Mouse (Mus musculus) CH12.LX (cell line): ENCODE measurements around the gene Tas2r130. TPM values are rescaled to one million over a fixed set of nuclear protein-coding genes. Genes with fewer than 3 reads are reported as not detected.
"Not testable (repeated sequence)": the region's sequence is repeated elsewhere in the genome, so short reads cannot be mapped to it uniquely, and the experiment has no call there.

Experiments
- DNase-seq: peaks from one replicate; pipeline ENCODE4 v3.0.0-alpha.2; 2013; ENCODE audit errors: extremely low read depth
- H3K27ac ChIP-seq: 2 replicates; pipeline ENCODE4 v1.5.1; 2012; ENCODE audit warnings: low read depth, mild to moderate bottlenecking, control low read depth, moderate library complexity; ENCODE audit not compliant: insufficient read depth
- H3K27me3 ChIP-seq: replicated peaks from 2 replicates; pipeline ENCODE3; 2012; ENCODE audit warnings: inconsistent platforms
- H3K36me3 ChIP-seq, 2 experiments: replicated peaks in 1 of 2; 2 replicates each; pipeline versions ENCODE3 to v1.6.1; 2012; ENCODE audit warnings: inconsistent platforms in 1 of 2, low read length in 1 of 2, mild to moderate bottlenecking in 1 of 2, mixed read lengths in 1 of 2, moderate library complexity in 1 of 2; ENCODE audit not compliant: control insufficient read depth in 1 of 2, insufficient read depth in 1 of 2
- H3K4me1 ChIP-seq, 2 experiments: 2 replicates each; pipeline ENCODE4 v1.6.1; 2012; ENCODE audit warnings: inconsistent platforms in 1 of 2, moderate library complexity in 1 of 2; ENCODE audit not compliant: insufficient read depth in 2 of 2, control insufficient read depth in 1 of 2
- H3K4me2 ChIP-seq: 2 replicates; pipeline ENCODE4 v1.6.1; 2012; ENCODE audit warnings: low read depth, mild to moderate bottlenecking, control low read depth; ENCODE audit not compliant: poor library complexity, insufficient read depth, severe bottlenecking
- H3K4me3 ChIP-seq, 3 experiments: fragments of 150-350 bp in 1 of 3; sonication (generic) in 1 of 3; replicated peaks in 1 of 3; 2 replicates each; pipeline versions ENCODE3 to v1.5.1; 2011 to 2012; ENCODE audit warnings: low read depth in 2 of 3, low read length in 2 of 3, mild to moderate bottlenecking in 2 of 3, moderate library complexity in 2 of 3, control low read depth in 1 of 3, improper control_type of control experiment in 1 of 3, inconsistent platforms in 1 of 3, mixed read lengths in 1 of 3; ENCODE audit not compliant: poor library complexity in 1 of 3
- H3K79me2 ChIP-seq: replicated peaks from 2 replicates; pipeline ENCODE4 v1.6.1; 2012; ENCODE audit warnings: mild to moderate bottlenecking, moderate library complexity; ENCODE audit not compliant: control insufficient read depth, poor library complexity, insufficient read depth, severe bottlenecking; ENCODE audit errors: extremely low read depth
- H3K9ac ChIP-seq: 2 replicates; pipeline ENCODE4 v1.6.1; 2012; ENCODE audit warnings: low read depth, mild to moderate bottlenecking, control low read depth, moderate library complexity; ENCODE audit not compliant: insufficient read depth
- H3K9me3 ChIP-seq: replicated peaks from 2 replicates; pipeline ENCODE3; 2012; ENCODE audit warnings: low read length, inconsistent platforms, mixed read lengths
- CHD2 ChIP-seq: IDR thresholded peaks from 2 replicates; pipeline ENCODE4 v1.6.1; 2011; ENCODE audit warnings: low read length, improper control_type of control experiment
- ELF1 ChIP-seq: IDR thresholded peaks from 2 replicates; pipeline ENCODE4 v1.6.1; 2014; ENCODE audit warnings: low read depth, mild to moderate bottlenecking, inconsistent platforms, low read length, improper control_type of control experiment
- GABPA ChIP-seq: IDR thresholded peaks from 2 replicates; pipeline ENCODE4 v1.6.1; 2012; ENCODE audit warnings: low read depth, low read length, improper control_type of control experiment, inconsistent platforms; ENCODE audit not compliant: insufficient replicate concordance
- HCFC1 ChIP-seq: IDR thresholded peaks from 2 replicates; pipeline ENCODE4 v1.6.1; 2012; ENCODE audit warnings: low read depth, mild to moderate bottlenecking, inconsistent platforms, low read length, improper control_type of control experiment
- KAT2A ChIP-seq: IDR thresholded peaks from 2 replicates; pipeline ENCODE4 v1.6.1; 2012; ENCODE audit warnings: low read length, improper control_type of control experiment, inconsistent platforms; ENCODE audit not compliant: insufficient replicate concordance
- MAZ ChIP-seq: IDR thresholded peaks from 2 replicates; pipeline ENCODE4 v1.6.1; 2012; ENCODE audit warnings: low read depth, mild to moderate bottlenecking, inconsistent platforms, low read length, improper control_type of control experiment, moderate library complexity
- MXI1 ChIP-seq: IDR thresholded peaks from 2 replicates; pipeline ENCODE4 v1.6.1; 2011; ENCODE audit warnings: mild to moderate bottlenecking, low read depth, low read length, improper control_type of control experiment
- NELFE ChIP-seq: IDR thresholded peaks from 2 replicates; pipeline ENCODE4 v1.6.1; 2011; ENCODE audit warnings: low read depth, low read length, improper control_type of control experiment
- NRF1 ChIP-seq: IDR thresholded peaks from 2 replicates; pipeline ENCODE4 v1.6.1; 2014; ENCODE audit warnings: low read depth, mild to moderate bottlenecking, inconsistent platforms, low read length, improper control_type of control experiment, moderate library complexity
- POLR2AphosphoS2 ChIP-seq: IDR thresholded peaks from 2 replicates; pipeline ENCODE4 v1.6.1; 2011; ENCODE audit warnings: low read depth, low read length, improper control_type of control experiment
- SIN3A ChIP-seq: IDR thresholded peaks from 2 replicates; pipeline ENCODE4 v1.6.1; 2012; ENCODE audit warnings: low read length, improper control_type of control experiment, inconsistent platforms
- SMC3 ChIP-seq: IDR thresholded peaks from 2 replicates; pipeline ENCODE4 v1.6.1; 2011; ENCODE audit warnings: low read depth, low read length, improper control_type of control experiment
- USF2 ChIP-seq: conservative IDR thresholded peaks from 2 replicates; pipeline ENCODE4 v1.6.1; 2011; ENCODE audit warnings: low read depth, low read length, improper control_type of control experiment
- ZMIZ1 ChIP-seq: IDR thresholded peaks from 2 replicates; pipeline ENCODE4 v1.6.1; 2012; ENCODE audit warnings: low read depth, mild to moderate bottlenecking, inconsistent platforms, low read length, improper control_type of control experiment
- dilution Hi-C: fragments of 300-500 bp; cut with MboI; formaldehyde crosslinking; loops from 2 replicates; pipeline ENCODE4 v1.14.3; 2020; ENCODE audit warnings: low sequenced_read_pairs; ENCODE audit not compliant: extremely low pct_unique_long_range_greater_than_20kb, extremely low pct_ligation_motif_present
- in situ Hi-C: fragments of 300-500 bp; cut with MboI; formaldehyde crosslinking; loops from 3 replicates; pipeline ENCODE4 v1.14.3; 2019; ENCODE audit warnings: low sequenced_read_pairs, low pct_ligation_motif_present, low pct_unique_long_range_greater_than_20kb, mixed read lengths
- polyA plus RNA-seq: library from polyadenylated mRNA; unstranded; fragments of >175 nt; gene quantifications from 2 replicates; pipeline ENCODE4 v1.2.1, GENCODE M21; 2012; ENCODE audit warnings: low read depth; ENCODE audit not compliant: insufficient read length
- total RNA-seq, 2 experiments: library from RNA; depleted of rRNA; stranded (reverse); fragments of 300-350 nt in 1 of 2; fragments of >200 nt in 1 of 2; gene quantifications; 2 replicates each; pipeline ENCODE4 v1.2.3; 2012 to 2014

Gene Tas2r130
- total and polyA plus RNA-seq, 3 experiments, result not detected

GRCm38 (mm10) chr6:131660049-131660448 lies 29.3 kb upstream of the Tas2r130 start, which contains the start of gene Tas2r107:
Gene Tas2r107 (minus strand): TSS chr6:131660149.
- no peak for DNase-seq
- dilution Hi-C loops, result no loop called here

GRCm38 (mm10) chr6:131609956-131610355 lies 20.8 kb downstream of the Tas2r130 start:
- H3K27ac ChIP-seq, H3K4me1 ChIP-seq, H3K4me3 ChIP-seq, H3K9ac ChIP-seq, DNase-seq, H3K4me2 ChIP-seq, H3K36me3 ChIP-seq, H3K79me2 ChIP-seq, H3K27me3 ChIP-seq, dilution Hi-C loops, in situ Hi-C loops: not testable (repeated sequence)
- peaks cover 14% of the 10 kb centered on the region for H3K9me3 ChIP-seq

More at GRCm38 (mm10) chr6:131660049-131660448, 29.3 kb upstream of the Tas2r130 start, which contains the start of gene Tas2r107:
- Histone ChIP-seq H3K4me1 (no peaks in the 10 kb centered on the region), H3K27me3 (no peaks in the 10 kb centered on the region), H3K9me3 (peaks cover 10% of the 10 kb centered on the region), H3K27ac (no peak within 1 kb of the TSS), H3K9ac (no peak within 1 kb of the TSS), H3K4me2 (no peak within 1 kb of the TSS), H3K4me3 (no peak within 1 kb of the TSS), H3K36me3 (no peaks in the 10 kb centered on the region), H3K79me2 (no peaks in the 10 kb centered on the region)
- no peak for TF ChIP-seq HCFC1
- TF ChIP-seq GABPA, result no peak
- TF ChIP-seq KAT2A, result no peak
- no peak for TF ChIP-seq NELFE
- no peak for TF ChIP-seq POLR2AphosphoS2
- TF ChIP-seq ZMIZ1, result no peak
- TF ChIP-seq USF2, result no peak
- TF ChIP-seq SMC3, result no peak
- in situ Hi-C loops, result no loop called here

- DNase-seq, result no peak
- H3K4me2 ChIP-seq, result no peak overlapping the region
- no peak overlapping the region for H3K4me3 ChIP-seq
- no peaks in the 10 kb centered on the region for H3K79me2 ChIP-seq
- H3K27ac ChIP-seq, result no peak overlapping the region
- H3K4me1 ChIP-seq, result no peaks in the 10 kb centered on the region
- H3K27me3 ChIP-seq, result no peaks in the 10 kb centered on the region
- H3K9me3 ChIP-seq, result peaks cover 7% of the 10 kb centered on the region
- TF ChIP-seq ELF1 (no peak), MXI1 (no peak), MAZ (no peak), NELFE (no peak), NRF1 (no peak), SMC3 (no peak), CHD2 (no peak), SIN3A (no peak)
- H3K36me3 ChIP-seq, result no peaks in the 10 kb centered on the region
- dilution Hi-C loops, result no loop called here
- in situ Hi-C loops, result no loop called here
- no peak overlapping the region for H3K9ac ChIP-seq
These were observed 25.9 kb downstream of the Tas2r130 start for GRCm38 (mm10) chr6:131604821-131605220.

Other genes starting within 250 kb of the Tas2r130 start
- 410 and 435 TPM in 2 replicates for gene Ybx3, start 242.4 kb downstream of the Tas2r130 start, total RNA-seq (2012; rRNA removed)
- gene Ybx3, start 242.4 kb downstream of the Tas2r130 start, total RNA-seq (2014; rRNA removed), result 391 and 415 TPM in 2 replicates
- gene Ybx3, start 242.4 kb downstream of the Tas2r130 start, polyA plus RNA-seq, result 528 and 620 TPM in 2 replicates
- not detected in 2 replicates for gene 5430401F13Rik, start 144.5 kb downstream of the Tas2r130 start, total RNA-seq (2012; rRNA removed)
- gene 5430401F13Rik, start 144.5 kb downstream of the Tas2r130 start, total RNA-seq (2014; rRNA removed), result not detected in 2 replicates
- not detected in 2 replicates for gene 5430401F13Rik, start 144.5 kb downstream of the Tas2r130 start, polyA plus RNA-seq
- gene Gm6619, start 144.5 kb downstream of the Tas2r130 start, total RNA-seq (2012; rRNA removed), result not detected in 2 replicates
- gene Gm6619, start 144.5 kb downstream of the Tas2r130 start, total RNA-seq (2014; rRNA removed), result not detected in 2 replicates
- gene Gm6619, start 144.5 kb downstream of the Tas2r130 start, polyA plus RNA-seq, result not detected in 2 replicates
- gene Tas2r107, start 29.2 kb upstream of the Tas2r130 start, total RNA-seq (2012; rRNA removed), result not detected in 2 replicates
- gene Tas2r107, start 29.2 kb upstream of the Tas2r130 start, total RNA-seq (2014; rRNA removed), result not detected in 2 replicates
- not detected in 2 replicates for gene Tas2r107, start 29.2 kb upstream of the Tas2r130 start, polyA plus RNA-seq
- not detected in 2 replicates for gene Tas2r106, start 48.0 kb upstream of the Tas2r130 start, total RNA-seq (2012; rRNA removed)
- gene Tas2r106, start 48.0 kb upstream of the Tas2r130 start, total RNA-seq (2014; rRNA removed), result not detected in 2 replicates
- not detected in 2 replicates for gene Tas2r106, start 48.0 kb upstream of the Tas2r130 start, polyA plus RNA-seq
- gene Tas2r104, start 54.8 kb upstream of the Tas2r130 start, total RNA-seq (2012; rRNA removed), result not detected in 2 replicates
- not detected in 2 replicates for gene Tas2r104, start 54.8 kb upstream of the Tas2r130 start, total RNA-seq (2014; rRNA removed)
- gene Tas2r104, start 54.8 kb upstream of the Tas2r130 start, polyA plus RNA-seq, result not detected in 2 replicates
- not detected in 2 replicates for gene Tas2r105, start 56.6 kb upstream of the Tas2r130 start, total RNA-seq (2012; rRNA removed)
- not detected in 2 replicates for gene Tas2r105, start 56.6 kb upstream of the Tas2r130 start, total RNA-seq (2014; rRNA removed)
- gene Tas2r105, start 56.6 kb upstream of the Tas2r130 start, polyA plus RNA-seq, result not detected in 2 replicates
- not detected in 2 replicates for gene Tas2r114, start 59.2 kb upstream of the Tas2r130 start, total RNA-seq (2012; rRNA removed)
- gene Tas2r114, start 59.2 kb upstream of the Tas2r130 start, total RNA-seq (2014; rRNA removed), result not detected in 2 replicates
- not detected in 2 replicates for gene Tas2r114, start 59.2 kb upstream of the Tas2r130 start, polyA plus RNA-seq